Mouse (Mus musculus) heart, postnatal 0 days (tissue): ENCODE measurements around the gene Rac3. TPM values are rescaled to one million over a fixed set of nuclear protein-coding genes. Genes with fewer than 3 reads are reported as not detected.

Experiments used
- ATAC-seq: fragments of 200-750 bp; cut with Nextera tagmentation; 2 replicates; pipeline ENCODE4 v1.8.0; 2017; ENCODE audit warnings: low read depth, moderate number of reproducible peaks, moderate library complexity; ENCODE audit not compliant: insufficient read depth
- DNase-seq: peaks from one replicate; pipeline ENCODE4 v3.0.0-alpha.2; 2016; ENCODE audit warnings: low spot score
- H3K27ac ChIP-seq: fragments of 300-500 bp; sonication (generic); 2 replicates; pipeline ENCODE4 v1.5.1; 2014; ENCODE audit warnings: low read depth, mild to moderate bottlenecking
- H3K27me3 ChIP-seq: fragments of 300-500 bp; sonication (generic); 2 replicates; pipeline ENCODE4 v1.6.1; 2014; ENCODE audit warnings: low read length, mixed read lengths; ENCODE audit not compliant: control insufficient read depth, insufficient read depth
- H3K36me3 ChIP-seq: fragments of 300-500 bp; sonication (generic); replicated peaks from 2 replicates; pipeline ENCODE4 v1.6.1; 2014; ENCODE audit warnings: low read length, mixed read lengths; ENCODE audit not compliant: control insufficient read depth, insufficient read depth
- H3K4me1 ChIP-seq: fragments of 300-500 bp; sonication (generic); 2 replicates; pipeline ENCODE4 v1.6.1; 2014; ENCODE audit warnings: antibody characterized with exemption; ENCODE audit not compliant: control insufficient read depth, insufficient read depth
- H3K4me2 ChIP-seq: fragments of 300-500 bp; sonication (generic); 2 replicates; pipeline ENCODE4 v1.6.1; 2014; ENCODE audit warnings: low read depth, mild to moderate bottlenecking, low read length, moderate library complexity
- H3K4me3 ChIP-seq: fragments of 300-500 bp; sonication (generic); 2 replicates; pipeline ENCODE4 v1.5.1; 2014; ENCODE audit warnings: low read depth, low read length
- H3K9ac ChIP-seq: fragments of 300-500 bp; sonication (generic); replicated peaks from 2 replicates; pipeline ENCODE4 v1.6.1; 2014; ENCODE audit warnings: low read depth, low read length, mixed read lengths
- H3K9me3 ChIP-seq: fragments of 300-500 bp; sonication (generic); replicated peaks from 2 replicates; pipeline ENCODE4 v1.6.1; 2016; ENCODE audit warnings: low read length; ENCODE audit not compliant: control insufficient read depth
- CTCF ChIP-seq: IDR thresholded peaks from 2 replicates; pipeline ENCODE4 v1.5.1; 2016; ENCODE audit warnings: antibody characterized with exemption, control low read depth, low read depth
- EP300 ChIP-seq: IDR thresholded peaks from 2 replicates; pipeline ENCODE4 v1.6.1; 2016; ENCODE audit warnings: antibody characterized with exemption, low read depth
- WGBS: fragments of 180-500 bp; shearing (Covaris S2); extraction: QIAGEN DNeasy Blood & Tissue Kit; methylation state at CpG from one replicate; pipeline ENCODE4 v1.1.7; 2014; 5-methylcytosine and 5-hydroxymethylcytosine counted together
- polyA plus RNA-seq: library from polyadenylated mRNA; unstranded; fragments of >200 nt; fragmentation: Nextera tagmentation; extraction: Ambion mirVana; gene quantifications from 2 replicates; pipeline ENCODE4 v1.2.1, GENCODE M21; 2015
- total RNA-seq: library from RNA; depleted of rRNA; stranded (reverse); fragments of >200 nt; gene quantifications from 2 replicates; pipeline ENCODE4 v1.2.3, GENCODE M21; 2014; ENCODE audit warnings: low replicate concordance

Gene Rac3
- total and polyA plus RNA-seq, 2 experiments from 2014 or later = 1.4 to 12.6 TPM

DNA sequence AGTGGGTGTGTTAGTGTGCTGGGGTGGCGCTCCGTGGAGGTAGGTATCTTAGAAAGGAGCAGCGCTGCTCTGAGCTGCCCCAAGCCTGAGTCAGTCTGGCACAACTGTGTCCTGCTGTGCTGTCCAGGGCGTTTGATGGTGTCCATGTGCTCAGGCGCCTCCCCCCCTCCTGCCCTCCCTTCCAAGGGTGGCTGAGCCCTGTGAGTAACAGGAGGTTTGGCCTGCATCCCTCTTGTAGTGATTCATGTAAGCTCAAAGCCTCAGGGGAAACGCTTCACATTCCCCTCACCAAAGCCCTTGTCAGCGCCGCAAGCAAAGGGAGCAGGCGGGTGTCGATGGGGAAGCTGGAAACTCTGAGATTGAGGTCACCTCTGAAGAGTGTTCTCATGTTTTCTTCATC, 23.5 kb upstream of the Rac3 start:
- ATAC-seq (peak; percentile 89), DNase-seq (peak; percentile 80)
- WGBS = 14% methylated on average over 10 of the region's 10 CpGs
- H3K27ac ChIP-seq = peak overlapping the region; percentile 75
- peaks cover 36% of the 10 kb centered on the region for H3K36me3 ChIP-seq
- no peaks in the 10 kb centered on the region for H3K27me3 ChIP-seq
- H3K4me1 ChIP-seq = peaks cover 22% of the 10 kb centered on the region
- TF ChIP-seq EP300 = no peak
- TF ChIP-seq CTCF = no peak
- H3K4me3 ChIP-seq = no peak overlapping the region
- H3K4me2 ChIP-seq = no peak overlapping the region
- no peak overlapping the region for H3K9ac ChIP-seq
- H3K9me3 ChIP-seq = no peaks in the 10 kb centered on the region

DNA sequence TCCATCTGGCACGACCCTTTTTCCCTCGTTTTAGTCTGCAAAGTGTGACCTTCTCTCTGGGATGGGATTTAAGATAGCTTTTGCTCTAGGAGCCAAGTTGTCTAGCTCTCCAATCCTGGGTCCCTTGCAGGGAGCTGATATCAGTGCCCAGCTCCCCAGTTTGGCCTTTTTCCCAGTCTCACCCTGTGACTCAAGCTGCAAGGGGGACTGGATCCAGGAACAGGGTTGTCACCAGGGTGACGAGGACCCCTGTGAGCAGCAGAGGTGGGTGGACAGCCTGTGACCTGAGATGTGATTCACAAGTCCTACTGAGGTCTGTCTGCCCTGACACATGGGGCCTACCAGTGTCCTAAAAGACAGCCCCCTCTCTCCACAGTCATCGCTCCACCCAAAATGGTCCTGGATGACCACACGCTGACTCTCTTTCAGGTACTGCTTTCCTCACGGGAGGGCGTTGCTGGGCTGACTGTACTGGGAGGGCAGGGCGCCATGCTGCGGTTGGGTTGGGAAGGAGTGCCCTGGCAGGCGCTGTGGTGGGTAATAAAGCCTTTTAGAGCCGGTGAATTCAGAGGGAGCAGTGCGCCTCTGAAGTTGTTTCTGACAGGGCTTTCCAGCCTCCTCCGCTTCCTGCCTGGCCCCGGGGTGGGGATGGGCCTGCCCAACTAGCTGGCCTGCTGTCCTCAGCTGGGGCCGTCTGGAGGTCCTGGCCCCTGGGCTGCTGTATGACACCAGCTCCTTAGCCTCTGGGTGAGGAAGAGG, 17.4 kb upstream of the Rac3 start:
- no peak for TF ChIP-seq EP300
- TF ChIP-seq CTCF = no peak
- Histone ChIP-seq H3K4me1 (peaks cover 18% of the 10 kb centered on the region), H3K27ac (peak overlapping the region; percentile 43; the same call in 1 of the 2 replicates), H3K9me3 (no peaks in the 10 kb centered on the region), H3K27me3 (no peaks in the 10 kb centered on the region), H3K9ac (no peak overlapping the region), H3K4me3 (no peak overlapping the region), H3K36me3 (peaks cover 36% of the 10 kb centered on the region; the same call in 1 of the 2 replicates), H3K4me2 (no peak overlapping the region)
- DNase-seq (peak; percentile 61), ATAC-seq (peak; percentile 43)
- 46% methylated on average over 15 of the region's 15 CpGs for WGBS

DNA sequence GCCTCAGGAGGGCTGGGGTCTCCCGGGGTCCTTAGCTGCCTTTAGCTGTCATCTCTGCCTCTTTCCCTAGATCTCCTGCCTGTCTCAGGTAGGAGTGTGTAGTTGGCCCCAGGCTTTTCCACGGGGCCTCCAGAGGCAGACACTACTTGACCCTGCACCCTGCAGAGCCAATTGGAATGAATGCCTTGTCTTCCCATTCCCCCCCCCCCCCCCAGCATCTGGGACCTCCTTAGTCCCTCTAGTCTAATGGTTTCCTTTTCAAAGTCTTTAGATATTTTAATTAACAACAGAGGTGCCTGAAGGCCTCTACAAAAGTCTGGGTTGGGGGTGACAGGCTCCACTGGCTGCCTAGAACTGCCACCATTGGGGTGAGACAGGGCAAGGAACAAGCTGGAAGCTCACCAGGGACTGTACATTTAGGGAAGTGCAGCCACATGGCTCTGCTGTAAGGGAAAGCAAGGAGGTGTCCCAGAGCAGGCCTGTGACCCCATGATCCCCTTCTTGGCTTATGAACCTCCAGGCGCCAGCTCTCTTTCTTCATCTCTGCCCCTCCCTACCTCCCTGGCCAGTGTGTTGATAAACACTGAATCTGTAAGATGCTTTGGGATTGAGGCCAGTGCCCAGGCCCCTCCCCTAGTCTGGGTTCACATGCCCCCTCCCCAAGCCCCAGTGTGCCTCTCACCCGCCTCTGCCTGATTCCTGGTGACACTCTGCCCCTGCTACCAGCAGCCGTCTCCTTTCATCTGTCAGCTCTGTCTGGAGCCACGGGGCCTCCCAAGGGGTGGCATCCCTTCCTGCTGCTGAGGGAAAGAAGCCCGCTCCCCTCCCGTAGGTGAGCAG, 16.6 kb upstream of the Rac3 start:
- TF ChIP-seq CTCF (no peak), EP300 (no peak)
- ATAC-seq = no peak
- H3K27me3 ChIP-seq = no peaks in the 10 kb centered on the region
- H3K9ac ChIP-seq = no peak overlapping the region
- H3K36me3 ChIP-seq = peaks cover 38% of the 10 kb centered on the region; the same call in 1 of the 2 replicates
- no peak for DNase-seq
- H3K4me3 ChIP-seq = no peak overlapping the region
- peaks cover 18% of the 10 kb centered on the region for H3K4me1 ChIP-seq
- H3K4me2 ChIP-seq = no peak overlapping the region
- H3K9me3 ChIP-seq = no peaks in the 10 kb centered on the region
- 45% methylated on average over 8 of the region's 8 CpGs for WGBS
- H3K27ac ChIP-seq = peak overlapping the region; percentile 20; the same call in 1 of the 2 replicates

DNA sequence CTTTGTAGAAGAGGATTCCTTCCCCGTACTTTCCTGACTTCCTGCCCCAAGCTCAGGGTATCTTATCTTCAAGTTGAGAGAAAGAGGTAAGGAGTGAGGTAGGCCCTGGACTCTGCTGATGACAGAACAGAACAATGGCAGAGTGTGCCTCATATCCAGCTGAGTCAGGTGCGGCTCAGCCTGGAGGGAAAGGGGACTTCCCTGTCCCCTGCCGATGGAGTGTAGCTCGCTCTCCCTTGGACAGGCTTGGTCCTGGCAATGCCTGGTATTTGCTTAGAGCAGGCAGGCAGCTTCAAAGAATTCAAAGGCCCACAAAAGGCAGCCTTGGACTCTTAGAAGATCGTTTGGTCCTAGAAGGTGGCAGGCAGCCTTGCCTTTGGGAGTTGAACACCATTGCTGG, 15.2 kb upstream of the Rac3 start:
- ATAC-seq (no peak), DNase-seq (no peak)
- Histone ChIP-seq H3K4me2 (no peak overlapping the region), H3K4me3 (no peak overlapping the region), H3K27ac (no peak overlapping the region), H3K9ac (no peak overlapping the region), H3K27me3 (no peaks in the 10 kb centered on the region), H3K4me1 (peaks cover 18% of the 10 kb centered on the region), H3K36me3 (peaks cover 32% of the 10 kb centered on the region), H3K9me3 (no peaks in the 10 kb centered on the region)
- TF ChIP-seq CTCF (no peak), EP300 (no peak)
- WGBS = 65% methylated on average over 5 of the region's 5 CpGs

DNA sequence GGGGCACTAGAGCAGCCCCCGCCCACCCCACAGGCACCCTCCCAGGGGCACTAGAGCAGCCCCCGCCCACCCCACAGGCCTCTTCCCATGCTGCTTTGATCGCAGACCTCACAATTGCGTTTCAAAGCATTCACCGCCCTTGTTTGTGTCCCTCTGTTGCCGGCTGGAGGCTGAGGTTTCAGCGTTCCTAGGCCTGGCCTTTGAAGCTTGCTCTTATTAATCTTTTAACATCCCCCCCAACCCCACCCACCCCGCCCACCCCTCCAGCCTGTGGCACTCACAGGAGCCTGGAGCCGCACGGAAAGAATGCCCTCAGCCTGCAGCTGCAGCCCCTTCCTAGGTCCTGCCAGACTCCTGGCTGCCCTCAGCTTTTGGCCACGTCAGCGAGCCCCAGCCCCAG, 14.0 kb upstream of the Rac3 start:
- Histone ChIP-seq H3K4me3 (no peak overlapping the region), H3K9ac (no peak overlapping the region), H3K4me2 (no peak overlapping the region)

More for the DNA sequence above, 14.0 kb upstream of the Rac3 start:
- no peak for DNase-seq
- Histone ChIP-seq H3K27ac (no peak overlapping the region), H3K27me3 (no peaks in the 10 kb centered on the region), H3K36me3 (peaks cover 23% of the 10 kb centered on the region), H3K4me1 (peaks cover 18% of the 10 kb centered on the region), H3K9me3 (no peaks in the 10 kb centered on the region)
- no peak for ATAC-seq
- TF ChIP-seq EP300 (no peak), CTCF (no peak)
- 40% methylated on average over 12 of the region's 12 CpGs for WGBS
